Mouse (Mus musculus): ENCODE data around the gene Clec4n. TPM values are rescaled to one million over a fixed set of nuclear protein-coding genes. Genes with fewer than 3 reads are reported as not detected.

Gene Clec4n
- 0.77 TPM for polyA plus RNA-seq (2015; fragmentation: Illumina TruSeq; extraction: RNeasy Lipid Tissue Mini Kit (QIAGEN cat#74804); ENCODE audit: low read depth, low replicate concordance)

GRCm38 (mm10) chr6:123229644-123230043 is at the start of gene Clec4n:
Clec4n (plus strand) TSS chr6:123229843.

GRCm38 (mm10) chr6:123261555-123262161 is 32.0 kb downstream of the Clec4n start, which contains the start of gene Clec4d:
Clec4d (plus strand) TSS chr6:123262111.

GRCm38 (mm10) chr6:123289753-123290152 is 60.1 kb downstream of the Clec4n start, which contains the start of gene Clec4e:
Clec4e (minus strand) TSS chr6:123289870.

Other genes with a start within 250 kb of the Clec4n start
- not detected for gene Clec4a4, start 239.5 kb upstream of the Clec4n start, polyA plus RNA-seq (2015; fragmentation: Illumina TruSeq; extraction: RNeasy Lipid Tissue Mini Kit (QIAGEN cat#74804); ENCODE audit: low read depth, low replicate concordance)
- gene Clec4b1, start 179.9 kb upstream of the Clec4n start, polyA plus RNA-seq (2015; fragmentation: Illumina TruSeq; extraction: RNeasy Lipid Tissue Mini Kit (QIAGEN cat#74804); ENCODE audit: low read depth, low replicate concordance) = not detected
- gene Clec4a2, start 123.4 kb upstream of the Clec4n start, polyA plus RNA-seq (2015; fragmentation: Illumina TruSeq; extraction: RNeasy Lipid Tissue Mini Kit (QIAGEN cat#74804); ENCODE audit: low read depth, low replicate concordance) = 2.7 TPM
- gene Clec4b2, start 57.0 kb upstream of the Clec4n start, polyA plus RNA-seq (2015; fragmentation: Illumina TruSeq; extraction: RNeasy Lipid Tissue Mini Kit (QIAGEN cat#74804); ENCODE audit: low read depth, low replicate concordance) = not detected
- not detected for gene Clec4d, start 32.3 kb downstream of the Clec4n start, polyA plus RNA-seq (2015; fragmentation: Illumina TruSeq; extraction: RNeasy Lipid Tissue Mini Kit (QIAGEN cat#74804); ENCODE audit: low read depth, low replicate concordance)
- gene Clec4e, start 60.0 kb downstream of the Clec4n start, polyA plus RNA-seq (2015; fragmentation: Illumina TruSeq; extraction: RNeasy Lipid Tissue Mini Kit (QIAGEN cat#74804); ENCODE audit: low read depth, low replicate concordance) = not detected
- not detected for gene Vmn2r19, start 78.5 kb downstream of the Clec4n start, polyA plus RNA-seq (2015; fragmentation: Illumina TruSeq; extraction: RNeasy Lipid Tissue Mini Kit (QIAGEN cat#74804); ENCODE audit: low read depth, low replicate concordance)
- gene Vmn2r20, start 188.3 kb downstream of the Clec4n start, polyA plus RNA-seq (2015; fragmentation: Illumina TruSeq; extraction: RNeasy Lipid Tissue Mini Kit (QIAGEN cat#74804); ENCODE audit: low read depth, low replicate concordance) = not detected